Mouse (Mus musculus) midbrain, embryonic 10.5 days (tissue): Measurements from ENCODE around the gene Snta1. TPM values are rescaled to one million over a fixed set of nuclear protein-coding genes. Genes with fewer than 3 reads are reported as not detected.
A peak's percentile ranks its signal among the peaks of the same experiment; 100 is the strongest.

Source experiments
- DNase-seq: peaks from one replicate; pipeline ENCODE4 v3.0.0-alpha.2; 2017; ENCODE audit warnings: low spot score
- H3K27ac ChIP-seq: fragments of 300-500 bp; sonication (generic); replicated peaks from 2 replicates; pipeline ENCODE4 v1.5.1; 2016; ENCODE audit warnings: mild to moderate bottlenecking
- H3K27me3 ChIP-seq: fragments of 300-500 bp; sonication (generic); 2 replicates; pipeline ENCODE4 v1.6.1; 2016; ENCODE audit warnings: low read depth, mild to moderate bottlenecking; ENCODE audit not compliant: poor library complexity, severe bottlenecking
- H3K36me3 ChIP-seq: fragments of 300-500 bp; sonication (generic); 2 replicates; pipeline ENCODE4 v1.6.1; 2016; ENCODE audit warnings: mild to moderate bottlenecking, moderate library complexity
- H3K4me1 ChIP-seq: fragments of 300-500 bp; sonication (generic); 2 replicates; pipeline ENCODE4 v1.6.1; 2016
- H3K4me3 ChIP-seq: fragments of 300-500 bp; sonication (generic); 2 replicates; pipeline ENCODE4 v1.5.1; 2016; ENCODE audit warnings: mild to moderate bottlenecking, moderate library complexity
- H3K9me3 ChIP-seq: fragments of 300-500 bp; sonication (generic); replicated peaks from 2 replicates; pipeline ENCODE4 v1.6.1; 2016; ENCODE audit warnings: mild to moderate bottlenecking
- WGBS: fragments of 180-500 bp; shearing (Covaris S2); methylation state at CpG from one replicate; pipeline ENCODE4 v1.1.7; 2016; 5-methylcytosine and 5-hydroxymethylcytosine counted together
- polyA plus RNA-seq: library from polyadenylated mRNA; unstranded; fragments of >200 nt; fragmentation: Nextera tagmentation; extraction: Ambion mirVana; gene quantifications from 2 replicates; pipeline ENCODE4 v1.2.1, GENCODE M21; 2016

Gene Snta1
- polyA plus RNA-seq, 1 experiment from 2014 or later = 3.0 TPM

DNA sequence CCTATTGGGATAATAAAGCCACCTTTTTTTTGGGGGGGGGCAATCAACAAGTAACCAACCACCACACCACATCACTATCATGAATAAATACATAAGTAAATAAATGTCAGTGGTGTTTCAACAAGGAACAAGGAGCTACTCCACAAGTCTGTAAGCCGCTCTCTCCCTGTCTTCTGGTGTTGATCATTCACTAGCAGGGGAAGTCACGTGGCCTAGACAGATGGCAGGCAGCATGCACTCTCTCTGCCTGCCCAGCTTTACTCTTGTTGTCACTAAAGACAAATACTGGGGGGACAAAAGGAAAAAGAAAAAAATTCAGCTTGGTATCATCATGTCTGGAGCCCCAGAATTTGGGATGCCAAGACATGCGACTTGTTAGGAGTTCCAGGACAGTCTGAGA is 25.5 kb upstream of the Snta1 start:
- Histone ChIP-seq H3K4me3 (no peak overlapping the region), H3K27me3 (peaks cover 12% of the 10 kb centered on the region), H3K27ac (no peak overlapping the region), H3K9me3 (no peaks in the 10 kb centered on the region), H3K36me3 (no peaks in the 10 kb centered on the region; the same call in 1 of the 2 replicates), H3K4me1 (peaks cover 25% of the 10 kb centered on the region)
- 72% methylated on average over 3 of the region's 3 CpGs for WGBS
- DNase-seq = no peak

DNA sequence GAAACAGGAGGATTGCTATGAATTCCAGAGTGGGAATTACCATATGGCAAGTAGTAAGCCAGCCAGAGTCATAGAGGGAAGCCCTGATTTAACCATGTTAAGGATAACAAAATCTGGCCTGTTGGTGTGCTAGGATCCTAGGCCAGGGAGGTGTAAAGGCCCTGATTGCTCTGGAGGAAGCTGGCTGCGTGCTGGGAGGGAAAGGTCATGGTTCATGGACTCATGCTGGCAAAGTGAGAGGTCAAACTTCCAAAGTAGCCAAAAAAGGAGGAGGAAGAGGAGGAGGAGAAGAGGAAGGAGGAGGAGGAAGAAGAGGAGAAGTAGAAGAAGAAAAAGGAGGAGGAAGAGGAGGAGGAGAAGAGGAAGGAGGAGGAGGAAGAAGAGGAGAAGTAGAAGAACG is 24.8 kb upstream of the Snta1 start:
- Histone ChIP-seq H3K36me3 (no peaks in the 10 kb centered on the region), H3K27ac (no peak overlapping the region), H3K4me3 (no peak overlapping the region), H3K27me3 (peaks cover 19% of the 10 kb centered on the region), H3K9me3 (no peaks in the 10 kb centered on the region), H3K4me1 (peaks cover 24% of the 10 kb centered on the region)
- WGBS = 70% methylated on average over 2 of the region's 2 CpGs
- no peak for DNase-seq

DNA sequence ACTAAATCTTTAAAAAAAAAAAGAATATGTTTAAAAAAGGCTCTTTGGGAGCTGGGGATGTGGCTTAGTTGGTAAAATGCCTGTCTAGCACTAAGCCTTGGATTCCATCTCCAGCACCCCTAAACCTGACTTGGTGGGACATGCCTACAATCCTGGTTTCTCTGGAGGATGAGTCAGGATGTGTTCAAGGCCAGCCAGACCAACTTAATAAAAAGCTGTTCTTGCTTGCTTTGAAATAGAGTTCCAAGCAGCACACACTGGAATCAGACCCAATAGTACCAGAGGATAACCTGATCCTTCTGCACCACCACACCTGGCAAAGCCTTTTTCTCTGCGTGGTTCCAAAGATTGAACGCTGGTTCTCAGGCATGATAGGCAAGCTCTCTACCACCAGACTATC is 22.7 kb upstream of the Snta1 start:
- no peaks in the 10 kb centered on the region for H3K9me3 ChIP-seq
- DNase-seq = no peak
- H3K36me3 ChIP-seq = no peaks in the 10 kb centered on the region
- H3K4me3 ChIP-seq = no peak overlapping the region
- 98% methylated on average over 2 of the region's 2 CpGs for WGBS
- H3K27ac ChIP-seq = no peak overlapping the region
- H3K4me1 ChIP-seq = peaks cover 32% of the 10 kb centered on the region
- peaks cover 26% of the 10 kb centered on the region for H3K27me3 ChIP-seq

- Histone ChIP-seq H3K9me3 (no peaks in the 10 kb centered on the region), H3K27me3 (peaks cover 26% of the 10 kb centered on the region), H3K36me3 (no peaks in the 10 kb centered on the region), H3K4me3 (no peak overlapping the region; the same call in 1 of the 2 replicates), H3K27ac (peak overlapping the region; percentile 92), H3K4me1 (peaks cover 27% of the 10 kb centered on the region)
- WGBS = 18% methylated on average over 17 of the region's 17 CpGs
- peak; percentile 17 for DNase-seq
Measured at GRCm38 (mm10) chr2:154427853-154428360, 20.0 kb upstream of the Snta1 start.

GRCm38 (mm10) chr2:154426905-154427852 is 19.3 kb upstream of the Snta1 start:
- Histone ChIP-seq H3K27me3 (peaks cover 26% of the 10 kb centered on the region), H3K4me1 (peaks cover 35% of the 10 kb centered on the region), H3K27ac (peak overlapping the region; percentile 92), H3K36me3 (no peaks in the 10 kb centered on the region), H3K9me3 (no peaks in the 10 kb centered on the region), H3K4me3 (peak overlapping the region; percentile 53)
- DNase-seq = no peak
- WGBS = 22% methylated on average over 11 of the region's 11 CpGs

DNA sequence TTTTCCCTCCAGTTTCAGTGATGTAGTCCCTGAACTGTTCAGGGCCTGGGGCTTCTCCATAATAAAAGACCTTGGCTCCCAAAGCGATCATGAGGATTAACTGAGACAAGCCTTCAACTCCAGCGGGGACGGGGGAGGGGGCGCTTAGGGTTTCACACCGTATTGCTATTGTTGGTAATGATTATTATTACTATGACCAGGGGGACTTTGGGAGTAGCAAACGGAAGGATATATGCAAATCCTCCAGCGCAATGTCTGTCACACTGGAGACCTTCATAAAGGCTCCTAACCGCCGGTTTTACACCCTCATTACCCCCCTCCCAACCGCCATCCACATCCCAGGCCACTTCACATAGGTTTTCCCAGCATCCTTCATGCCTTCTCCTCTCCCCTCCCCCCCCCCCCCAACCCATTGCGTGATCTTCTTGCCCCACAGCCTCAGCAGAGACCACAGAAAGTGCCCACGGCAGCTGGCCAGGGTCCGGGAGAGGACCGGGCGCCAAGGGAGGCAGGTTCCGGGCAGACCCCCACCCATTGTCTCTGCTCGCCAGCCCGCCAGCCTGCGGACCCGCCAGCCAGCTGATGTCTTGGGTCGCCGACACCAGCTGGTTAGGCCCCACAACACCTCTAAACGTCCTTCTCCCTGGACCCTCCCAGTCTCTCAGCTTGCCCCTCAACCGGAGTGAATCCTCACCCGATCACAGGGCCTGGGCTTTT is 18.4 kb upstream of the Snta1 start:
- Histone ChIP-seq H3K4me3 (peak overlapping the region; percentile 53), H3K9me3 (no peaks in the 10 kb centered on the region), H3K27me3 (peaks cover 26% of the 10 kb centered on the region), H3K4me1 (peaks cover 43% of the 10 kb centered on the region), H3K27ac (peak overlapping the region; percentile 92), H3K36me3 (no peaks in the 10 kb centered on the region)
- peak; percentile 82 for DNase-seq
- WGBS = 1% methylated on average over 25 of the region's 25 CpGs

DNA sequence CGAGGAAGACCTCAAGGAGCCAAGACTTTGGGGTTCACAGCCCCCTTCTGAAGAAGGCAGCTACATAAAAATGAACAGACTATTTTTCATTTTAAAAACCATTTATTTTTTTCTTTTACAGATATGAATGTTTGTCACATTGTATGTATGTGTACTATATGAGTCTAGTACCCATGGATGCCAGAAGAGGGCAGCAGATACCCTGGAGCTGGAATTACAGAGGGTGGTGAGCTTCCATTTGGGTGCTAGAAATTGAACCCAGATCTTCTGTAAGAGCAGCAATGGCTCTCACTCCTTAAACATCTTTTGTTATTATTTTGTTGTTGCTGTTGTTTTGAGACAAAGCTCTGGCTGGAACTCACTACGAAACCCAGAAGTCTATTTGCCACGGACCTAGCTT is 17.6 kb upstream of the Snta1 start:
- Histone ChIP-seq H3K27ac (peak overlapping the region; percentile 92), H3K27me3 (peaks cover 26% of the 10 kb centered on the region), H3K36me3 (no peaks in the 10 kb centered on the region), H3K4me3 (peak overlapping the region; percentile 53; the same call in 1 of the 2 replicates), H3K4me1 (peaks cover 51% of the 10 kb centered on the region), H3K9me3 (no peaks in the 10 kb centered on the region)
- WGBS = 83% methylated on average over 3 of the region's 3 CpGs
- no peak for DNase-seq

DNA sequence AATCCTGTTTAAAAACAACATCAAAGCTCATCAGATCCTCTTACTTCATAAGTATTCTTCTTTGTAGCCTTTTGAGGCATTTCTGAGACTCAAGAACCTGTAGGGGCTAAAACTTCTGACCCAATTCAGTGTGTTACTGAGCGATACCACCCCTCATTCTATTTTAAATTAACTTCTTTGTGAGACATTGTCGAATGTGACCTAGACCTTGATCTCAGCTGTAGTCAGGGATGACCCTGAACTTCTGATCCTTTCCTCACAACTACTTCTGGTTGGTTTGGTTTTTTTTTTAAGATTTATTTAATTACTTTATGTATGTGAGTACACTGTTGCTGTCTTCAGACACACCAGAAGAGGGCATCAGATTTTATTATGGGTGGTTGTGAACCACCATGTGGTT is 15.6 kb upstream of the Snta1 start:
- no peak for DNase-seq
- Histone ChIP-seq H3K4me1 (peaks cover 61% of the 10 kb centered on the region), H3K9me3 (no peaks in the 10 kb centered on the region), H3K27ac (no peak overlapping the region), H3K27me3 (peaks cover 16% of the 10 kb centered on the region), H3K4me3 (no peak overlapping the region), H3K36me3 (no peaks in the 10 kb centered on the region)
- 83% methylated on average over 2 of the region's 2 CpGs for WGBS

- no peak for DNase-seq
- WGBS = 68% methylated on average over 5 of the region's 5 CpGs
- H3K4me3 ChIP-seq = no peak overlapping the region
Measured at GRCm38 (mm10) chr2:154422181-154422580, 14.3 kb upstream of the Snta1 start.

GRCm38 (mm10) chr2:154420942-154421731 is 13.2 kb upstream of the Snta1 start:
- H3K4me1 ChIP-seq = peaks cover 43% of the 10 kb centered on the region
- no peaks in the 10 kb centered on the region for H3K9me3 ChIP-seq
- H3K27ac ChIP-seq = peak overlapping the region; percentile 87
- H3K4me3 ChIP-seq = peak overlapping the region; percentile 27
- H3K27me3 ChIP-seq = no peaks in the 10 kb centered on the region
- 25% methylated on average over 7 of the region's 7 CpGs for WGBS
- DNase-seq = peak; percentile 82
- H3K36me3 ChIP-seq = no peaks in the 10 kb centered on the region

More at GRCm38 (mm10) chr2:154422181-154422580, 14.3 kb upstream of the Snta1 start:
- peaks cover 2% of the 10 kb centered on the region for H3K27me3 ChIP-seq
- peak overlapping the region; percentile 87 for H3K27ac ChIP-seq
- no peaks in the 10 kb centered on the region for H3K9me3 ChIP-seq
- H3K36me3 ChIP-seq = no peaks in the 10 kb centered on the region
- H3K4me1 ChIP-seq = peaks cover 50% of the 10 kb centered on the region

DNA sequence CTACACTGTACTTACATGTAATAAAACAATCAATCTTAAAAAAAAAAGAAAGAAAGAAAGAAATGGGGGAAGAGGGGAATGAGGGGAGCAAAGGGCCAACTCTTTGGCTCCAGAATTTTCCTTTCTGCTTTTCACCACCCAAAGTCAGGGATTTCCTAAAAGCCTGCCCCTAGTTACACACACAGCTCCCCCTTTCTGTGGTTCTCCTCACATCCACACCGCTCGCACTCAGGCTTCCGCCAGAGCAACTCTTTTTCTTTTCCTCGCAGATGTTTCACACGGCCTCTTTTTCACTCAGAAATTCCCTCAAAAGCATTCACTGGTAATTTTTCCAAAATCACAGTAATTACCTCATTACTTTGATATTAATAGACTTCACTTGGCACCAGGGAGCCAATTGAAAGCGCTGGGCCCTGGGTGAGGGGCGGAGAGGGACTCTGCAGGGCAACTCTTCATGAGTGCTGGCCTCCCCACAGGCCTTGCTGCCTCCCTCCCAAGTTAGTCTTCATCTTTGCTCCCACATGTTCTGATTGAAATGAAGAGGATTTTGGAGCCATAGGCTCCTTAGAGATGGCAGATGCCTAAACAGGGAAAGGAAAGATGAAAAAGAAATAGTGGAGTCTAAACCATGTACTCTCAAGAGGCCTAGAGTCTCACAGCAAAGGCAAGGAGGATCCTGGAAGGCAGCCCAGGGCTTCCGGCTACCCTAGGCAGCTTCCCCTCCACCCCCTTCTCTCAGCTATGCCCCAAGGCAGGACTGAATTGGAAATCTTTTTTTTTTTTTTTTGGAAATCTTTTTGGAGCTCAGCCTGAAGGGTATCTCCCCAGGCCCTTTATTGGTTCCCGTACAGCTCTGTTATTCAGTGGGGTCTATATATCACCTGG is 12.0 kb upstream of the Snta1 start:
- H3K4me1 ChIP-seq = peaks cover 37% of the 10 kb centered on the region
- H3K9me3 ChIP-seq = no peaks in the 10 kb centered on the region
- H3K4me3 ChIP-seq = no peak overlapping the region
- no peaks in the 10 kb centered on the region for H3K27me3 ChIP-seq
- 85% methylated on average over 9 of the region's 9 CpGs for WGBS
- no peaks in the 10 kb centered on the region for H3K36me3 ChIP-seq
- H3K27ac ChIP-seq = peak overlapping the region; percentile 87
- DNase-seq = no peak
